Mouse (Mus musculus): Measurements from ENCODE around the gene Isl2.

Isl2 gene

GRCm38 (mm10) chr9:55538377-55538776 lies at the start of gene Isl2:
Gene Isl2 (plus strand): TSS chr9:55538672.
- no peak for DNase-seq

- DNase-seq = no peak
Measured at GRCm38 (mm10) chr9:55507922-55508321, 30.6 kb upstream of the Isl2 start.

GRCm38 (mm10) chr9:55508701-55509100 lies 29.8 kb upstream of the Isl2 start:
- DNase-seq = no peak

- no peak for DNase-seq
Measured at GRCm38 (mm10) chr9:55509731-55510130, 28.7 kb upstream of the Isl2 start.

- DNase-seq = no peak
Measured at GRCm38 (mm10) chr9:55510651-55511235, 27.7 kb upstream of the Isl2 start.

GRCm38 (mm10) chr9:55511521-55511993 lies 26.9 kb upstream of the Isl2 start:
- no peak for DNase-seq

GRCm38 (mm10) chr9:55512027-55512543 lies 26.4 kb upstream of the Isl2 start, which contains the start of gene Etfa:
Gene Etfa (minus strand): TSS chr9:55512243.
- DNase-seq = peak; percentile 89

- no peak for DNase-seq
Measured at GRCm38 (mm10) chr9:55525716-55526115, 12.8 kb upstream of the Isl2 start.

- DNase-seq = peak; percentile 36
Measured at GRCm38 (mm10) chr9:55535907-55536306, 2.6 kb upstream of the Isl2 start.

GRCm38 (mm10) chr9:55539006-55539405 lies 534 bp downstream of the Isl2 start:
- no peak for DNase-seq

GRCm38 (mm10) chr9:55539661-55540390 lies 1.4 kb downstream of the Isl2 start:
- peak; percentile 28 for DNase-seq

GRCm38 (mm10) chr9:55540391-55540770 lies 1.9 kb downstream of the Isl2 start:
- DNase-seq = peak; percentile 21

- peak; percentile 19 for DNase-seq
Measured at GRCm38 (mm10) chr9:55540888-55541287, 2.4 kb downstream of the Isl2 start.

GRCm38 (mm10) chr9:55541681-55542365 lies 3.4 kb downstream of the Isl2 start:
- peak; percentile 17 for DNase-seq

GRCm38 (mm10) chr9:55542366-55543325 lies 4.2 kb downstream of the Isl2 start:
- peak; percentile 16 for DNase-seq

- no peak for DNase-seq
Measured at GRCm38 (mm10) chr9:55543336-55543702, 4.8 kb downstream of the Isl2 start.

GRCm38 (mm10) chr9:55543703-55544401 lies 5.4 kb downstream of the Isl2 start:
- peak; percentile 59 for DNase-seq

GRCm38 (mm10) chr9:55544861-55545555 lies 6.5 kb downstream of the Isl2 start:
- DNase-seq = peak; percentile 39

- DNase-seq = peak; percentile 21
Measured at GRCm38 (mm10) chr9:55545556-55546175, 7.2 kb downstream of the Isl2 start.

GRCm38 (mm10) chr9:55546176-55547010 lies 7.9 kb downstream of the Isl2 start:
- DNase-seq = peak; percentile 18

All from cerebellum, adult 8-10 months (tissue).